Mouse (Mus musculus): ENCODE measurements around the gene Tubal3.

Gene Tubal3

GRCm38 (mm10) chr13:3924483-3924882 lies 6.4 kb downstream of the Tubal3 start:
- no peak for DNase-seq (ENCODE audit: low spot score in 2 of 2)

GRCm38 (mm10) chr13:3925632-3926031 lies 7.6 kb downstream of the Tubal3 start:
- DNase-seq (ENCODE audit: low spot score in 2 of 2), result no peak

DNA sequence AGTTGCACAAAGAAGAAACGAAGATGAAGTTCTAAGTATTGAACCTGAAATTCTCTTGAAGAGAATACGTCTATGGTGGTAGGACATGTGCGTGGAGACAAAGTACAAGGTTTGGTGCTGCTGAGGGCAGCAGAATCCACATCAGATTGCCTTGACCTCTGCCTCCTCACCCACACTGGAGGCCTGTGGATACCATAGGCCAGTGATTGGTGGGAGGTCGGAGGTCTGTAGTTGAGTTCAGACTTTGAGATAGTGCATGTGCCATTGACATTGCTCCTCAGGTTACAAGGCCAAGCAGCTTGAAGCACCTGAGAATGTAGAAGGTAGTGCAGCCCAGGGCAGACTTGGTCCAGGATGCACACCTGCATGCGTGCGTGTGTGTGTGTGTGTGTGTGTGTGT lies 8.0 kb downstream of the Tubal3 start:
- no peak for DNase-seq (ENCODE audit: low spot score in 2 of 2)

- DNase-seq (ENCODE audit: low spot score in 2 of 2), result no peak
Observed at GRCm38 (mm10) chr13:3944699-3945098, 26.6 kb downstream of the Tubal3 start.

GRCm38 (mm10) chr13:3945249-3945648 lies 27.2 kb downstream of the Tubal3 start, which contains the start of gene Ucn3:
TSS of gene Ucn3 (minus strand) at chr13:3945349.
- no peak for DNase-seq (ENCODE audit: low spot score in 2 of 2)

DNA sequence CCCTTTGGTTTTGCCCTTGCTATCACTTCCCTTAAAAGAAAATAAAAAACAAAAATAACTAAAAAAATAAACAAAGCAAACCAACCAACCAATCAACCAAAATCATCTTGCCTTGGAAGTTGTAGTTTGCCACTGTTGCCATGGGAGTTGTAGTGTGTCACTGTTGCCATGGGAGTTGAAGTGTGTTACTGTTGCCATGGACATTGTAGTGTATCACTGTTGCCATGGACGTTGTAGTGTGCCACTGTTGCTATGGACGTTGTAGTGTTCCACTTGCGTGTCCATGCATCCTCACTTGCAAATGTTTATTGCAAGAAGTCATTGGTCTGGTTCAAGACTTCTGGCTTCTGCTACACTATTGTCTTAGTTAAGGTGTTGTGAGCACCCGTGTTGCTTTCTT lies 29.2 kb downstream of the Tubal3 start:
- no peak for DNase-seq (ENCODE audit: low spot score in 2 of 2)

GRCm38 (mm10) chr13:3949477-3949876 lies 31.4 kb downstream of the Tubal3 start:
- no peak for DNase-seq (ENCODE audit: low spot score in 2 of 2)

GRCm38 (mm10) chr13:3951198-3951914 lies 33.3 kb downstream of the Tubal3 start:
- no peak for DNase-seq (ENCODE audit: low spot score in 2 of 2)

DNA sequence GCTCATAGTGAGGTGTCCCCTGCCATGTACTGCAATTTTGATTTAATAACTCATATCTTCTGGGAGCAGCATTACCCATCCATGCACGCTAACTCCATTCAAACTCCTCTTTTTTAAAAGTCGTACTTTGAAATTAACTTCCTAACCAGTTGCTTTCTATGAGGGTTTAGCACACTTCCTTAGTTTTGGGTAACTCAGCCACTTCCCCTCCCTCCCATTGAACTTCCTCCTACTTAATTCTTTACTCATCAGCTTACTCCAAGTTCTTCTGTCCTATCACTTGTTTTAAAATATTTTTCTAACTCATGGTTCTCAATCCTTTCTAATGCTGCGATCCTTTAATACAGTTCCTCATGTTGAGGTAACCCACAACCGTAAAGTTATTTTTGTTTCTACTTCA lies 50.8 kb downstream of the Tubal3 start:
- DNase-seq (ENCODE audit: low spot score in 2 of 2), result no peak
